Mouse (Mus musculus) myocyte (in vitro differentiated cells): ENCODE results near the gene Rpl27.

Source experiments
- E2F4 ChIP-seq: IDR thresholded peaks from one replicate; pipeline ENCODE4 v1.6.1; 2011; ENCODE audit warnings: mild to moderate bottlenecking, control low read depth, moderate library complexity; ENCODE audit not compliant: insufficient read depth
- MAX ChIP-seq: IDR thresholded peaks from one replicate; pipeline ENCODE4 v1.6.1; 2011; ENCODE audit warnings: low read depth, mild to moderate bottlenecking, control low read depth
- MYOD1 ChIP-seq, 3 experiments: IDR thresholded peaks; one replicate each; pipeline ENCODE4 v1.6.1; 2011; ENCODE audit warnings: control low read depth in 2 of 3, low read depth in 2 of 3, mild to moderate bottlenecking in 2 of 3, moderate library complexity in 1 of 3; ENCODE audit not compliant: insufficient read length in 2 of 3, control insufficient read depth in 1 of 3
- MYOG ChIP-seq, 3 experiments: IDR thresholded peaks; one replicate each; pipeline ENCODE4 v1.6.1; 2011; ENCODE audit warnings: control low read depth in 2 of 3, low read depth in 2 of 3, mild to moderate bottlenecking in 2 of 3; ENCODE audit not compliant: insufficient read length in 2 of 3, control insufficient read depth in 1 of 3, insufficient read depth in 1 of 3
- POLR2A ChIP-seq: IDR thresholded peaks from one replicate; pipeline ENCODE4 v1.6.1; 2011; ENCODE audit warnings: low read depth, mild to moderate bottlenecking, control low read depth, moderate library complexity; ENCODE audit not compliant: insufficient read length
- SRF ChIP-seq: IDR thresholded peaks from one replicate; pipeline ENCODE4 v1.6.1; 2011; ENCODE audit warnings: low read depth; ENCODE audit not compliant: control insufficient read depth, insufficient read length
- TCF12 ChIP-seq: IDR thresholded peaks from one replicate; pipeline ENCODE4 v1.6.1; 2011; ENCODE audit warnings: mild to moderate bottlenecking, control low read depth; ENCODE audit not compliant: poor library complexity, insufficient read depth, severe bottlenecking

DNA sequence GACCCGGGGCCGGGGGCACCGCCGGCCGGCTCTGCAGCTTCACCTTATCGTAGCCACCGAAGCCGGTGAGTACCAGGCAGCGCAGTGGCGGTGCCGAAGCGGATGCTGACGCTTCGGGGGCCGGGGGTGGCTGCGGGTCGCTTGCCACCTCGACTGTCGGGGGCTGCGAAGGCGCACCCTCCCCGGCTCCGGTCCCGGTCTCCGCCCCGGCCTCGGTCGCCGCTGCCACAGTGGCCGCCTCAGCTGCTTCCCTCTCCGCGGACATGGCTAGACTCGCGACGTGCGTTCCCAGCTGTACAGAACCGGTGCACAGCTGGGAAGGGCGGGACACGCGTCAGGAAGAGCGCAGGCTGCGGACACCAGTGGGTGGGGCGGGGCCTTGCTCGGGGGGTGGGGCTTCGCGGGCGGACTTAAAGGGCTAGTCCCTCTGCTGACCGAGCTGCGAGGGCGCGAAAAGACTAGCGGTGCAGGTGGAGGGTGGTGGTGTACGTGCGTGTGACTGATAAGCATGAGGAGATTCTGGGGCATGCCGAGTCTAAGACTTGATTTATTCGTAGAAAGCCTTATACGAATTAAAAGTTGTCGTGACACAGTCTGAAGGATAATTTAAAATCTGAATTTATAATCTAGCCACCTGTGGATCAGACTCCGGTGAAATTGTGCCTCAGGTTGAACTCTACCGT lies 23.9 kb downstream of the Rpl27 start, which contains the start of gene Vat1:
- TF ChIP-seq POLR2A (peak; percentile 84), MAX (no peak), TCF12 (no peak), E2F4 (peak; percentile 28), MYOD1 (IDR thresholded peaks at IDR 0.05; ENCODE audit: control insufficient read depth in 1 of 3, insufficient read length in 2 of 3, low read depth in 2 of 3) (peak in 2 of 3 experiments; percentile 28 to 81), MYOG (IDR thresholded peaks at IDR 0.05; ENCODE audit: control insufficient read depth in 1 of 3, insufficient read depth in 1 of 3, insufficient read length in 2 of 3, low read depth in 2 of 3) (peak in 2 of 3 experiments; percentile 61 to 83), SRF (no peak)
